Mouse (Mus musculus) adrenal gland, adult (tissue): ENCODE measurements around the gene Akt3.
A peak's percentile ranks its signal among the peaks of the same experiment; 100 is the strongest.

ENCODE experiments used
- DNase-seq, 2 experiments: peaks; one replicate each; pipeline ENCODE4 v3.0.0; 2022 to 2023; ENCODE audit warnings: low spot score in 1 of 2; ENCODE audit not compliant: inconsistent age in 2 of 2

The Akt3 gene

GRCm38 (mm10) chr1:177061761-177062160 is 196.2 kb downstream of the Akt3 start:
- no peak for DNase-seq

- no peak for DNase-seq
These were observed 203.1 kb downstream of the Akt3 start for GRCm38 (mm10) chr1:177054891-177055290.

- DNase-seq = no peak
These were observed 206.5 kb downstream of the Akt3 start for GRCm38 (mm10) chr1:177051366-177051963.

- no peak for DNase-seq
These were observed 209.2 kb downstream of the Akt3 start for GRCm38 (mm10) chr1:177048773-177049172.

GRCm38 (mm10) chr1:177046963-177047362 is 211.0 kb downstream of the Akt3 start:
- no peak for DNase-seq

GRCm38 (mm10) chr1:177045885-177046284 is 212.1 kb downstream of the Akt3 start:
- DNase-seq = peak; percentile 14 to 48

GRCm38 (mm10) chr1:177040058-177040457 is 217.9 kb downstream of the Akt3 start:
- no peak for DNase-seq

- no peak for DNase-seq
These were observed 218.8 kb downstream of the Akt3 start for GRCm38 (mm10) chr1:177039093-177039674.

GRCm38 (mm10) chr1:177038383-177038782 is 219.6 kb downstream of the Akt3 start:
- DNase-seq = no peak

GRCm38 (mm10) chr1:177035460-177035859 is 222.5 kb downstream of the Akt3 start:
- DNase-seq = no peak

GRCm38 (mm10) chr1:177032233-177032632 is 225.8 kb downstream of the Akt3 start:
- no peak for DNase-seq

GRCm38 (mm10) chr1:177031196-177031595 is 226.8 kb downstream of the Akt3 start:
- DNase-seq = no peak

GRCm38 (mm10) chr1:177030669-177031068 is 227.3 kb downstream of the Akt3 start:
- no peak for DNase-seq

- DNase-seq = no peak
These were observed 229.0 kb downstream of the Akt3 start for GRCm38 (mm10) chr1:177029032-177029431.

- no peak for DNase-seq
These were observed 230.3 kb downstream of the Akt3 start for GRCm38 (mm10) chr1:177027706-177028105.

GRCm38 (mm10) chr1:177022751-177023150 is 235.3 kb downstream of the Akt3 start:
- DNase-seq = no peak

GRCm38 (mm10) chr1:177019668-177020067 is 238.3 kb downstream of the Akt3 start:
- no peak for DNase-seq

- DNase-seq = no peak
These were observed 239.3 kb downstream of the Akt3 start for GRCm38 (mm10) chr1:177018750-177019149.

GRCm38 (mm10) chr1:177016729-177017128 is 241.3 kb downstream of the Akt3 start:
- no peak for DNase-seq

- DNase-seq = no peak
These were observed 242.1 kb downstream of the Akt3 start for GRCm38 (mm10) chr1:177015917-177016316.

GRCm38 (mm10) chr1:177014921-177015439 is 243.0 kb downstream of the Akt3 start:
- peak in 1 of 2 experiments; percentile 58 for DNase-seq

- DNase-seq = peak in 1 of 2 experiments; percentile 76
These were observed 243.7 kb downstream of the Akt3 start for GRCm38 (mm10) chr1:177014346-177014745.

GRCm38 (mm10) chr1:177013776-177014175 is 244.2 kb downstream of the Akt3 start:
- DNase-seq = peak in 1 of 2 experiments; percentile 63
